Mouse (Mus musculus) CH12.LX (cell line): ENCODE data around the gene Map3k6.

Experiments
- CTCF ChIP-seq, 2 experiments: IDR thresholded peaks in 1 of 2; conservative IDR thresholded peaks in 1 of 2; 2 replicates each; pipeline ENCODE4 v1.5.1; 2011 to 2012; ENCODE audit warnings: low read depth in 2 of 2, low read length in 2 of 2, improper control_type of control experiment in 1 of 2, inconsistent platforms in 1 of 2, mild to moderate bottlenecking in 1 of 2, moderate library complexity in 1 of 2
- ZMIZ1 ChIP-seq: IDR thresholded peaks from 2 replicates; pipeline ENCODE4 v1.6.1; 2012; ENCODE audit warnings: low read depth, mild to moderate bottlenecking, inconsistent platforms, low read length, improper control_type of control experiment

- TF ChIP-seq CTCF (conservative IDR thresholded peaks at IDR 0.05 in 1 of 2, IDR thresholded peaks at IDR 0.05 in 1 of 2; ENCODE audit: low read depth in 2 of 2, low read length in 2 of 2): no peak
- TF ChIP-seq ZMIZ1: no peak
Measured at GRCm38 (mm10) chr4:133247806-133248449, 7.3 kb downstream of the Map3k6 start.
